Mouse (Mus musculus) forebrain, embryonic 12.5 days (tissue): ENCODE results near the gene Kmt5a. TPM values are rescaled to one million over a fixed set of nuclear protein-coding genes. Genes with fewer than 3 reads are reported as not detected.

Experiments
- ATAC-seq: fragments of 200-750 bp; cut with Nextera tagmentation; 2 replicates; pipeline ENCODE4 v1.8.0; 2017; ENCODE audit warnings: moderate TSS enrichment; ENCODE audit not compliant: low FRiP score
- H3K27ac ChIP-seq: fragments of 300-500 bp; sonication (generic); 2 replicates; pipeline ENCODE4 v1.5.1; 2016; ENCODE audit warnings: mild to moderate bottlenecking
- H3K27me3 ChIP-seq: fragments of 300-500 bp; sonication (generic); 2 replicates; pipeline ENCODE4 v1.6.1; 2016; ENCODE audit warnings: mild to moderate bottlenecking
- H3K36me3 ChIP-seq: fragments of 300-500 bp; sonication (generic); replicated peaks from 2 replicates; pipeline ENCODE4 v1.6.1; 2016; ENCODE audit warnings: mild to moderate bottlenecking
- H3K4me1 ChIP-seq: fragments of 300-500 bp; sonication (generic); 2 replicates; pipeline ENCODE4 v1.6.1; 2016
- H3K4me2 ChIP-seq: fragments of 300-500 bp; sonication (generic); 2 replicates; pipeline ENCODE4 v1.6.1; 2016; ENCODE audit warnings: mild to moderate bottlenecking, moderate library complexity
- H3K4me3 ChIP-seq: fragments of 300-500 bp; sonication (generic); replicated peaks from 2 replicates; pipeline ENCODE4 v1.5.1; 2016; ENCODE audit warnings: mild to moderate bottlenecking
- H3K9ac ChIP-seq: fragments of 300-500 bp; sonication (generic); 2 replicates; pipeline ENCODE4 v1.6.1; 2016; ENCODE audit warnings: mild to moderate bottlenecking
- H3K9me3 ChIP-seq: fragments of 300-500 bp; sonication (generic); 2 replicates; pipeline ENCODE4 v1.6.1; 2016
- WGBS: fragments of 180-500 bp; shearing (Covaris S2); methylation state at CpG from one replicate; pipeline ENCODE4 v1.1.7; 2016; 5-methylcytosine and 5-hydroxymethylcytosine counted together
- polyA plus RNA-seq: library from polyadenylated mRNA; unstranded; fragments of >200 nt; fragmentation: Nextera tagmentation; extraction: Ambion mirVana; gene quantifications from 2 replicates; pipeline ENCODE4 v1.2.1, GENCODE M21; 2016

The Kmt5a gene
- polyA plus RNA-seq, 1 experiment from 2014 or later: 59.7 TPM

GRCm38 (mm10) chr5:124469486-124469885 is 29.8 kb downstream of the Kmt5a start:
- H3K4me3 ChIP-seq: no peak overlapping the region
- no peak overlapping the region for H3K27ac ChIP-seq
- no peaks in the 10 kb centered on the region for H3K4me1 ChIP-seq
- no peaks in the 10 kb centered on the region for H3K9me3 ChIP-seq
- 94% methylated on average over 6 of the region's 6 CpGs for WGBS
- ATAC-seq: no peak
- H3K9ac ChIP-seq: no peak overlapping the region
- no peak overlapping the region for H3K4me2 ChIP-seq
- no peaks in the 10 kb centered on the region for H3K27me3 ChIP-seq
- peaks cover 22% of the 10 kb centered on the region; the same call in 1 of the 2 replicates for H3K36me3 ChIP-seq

DNA sequence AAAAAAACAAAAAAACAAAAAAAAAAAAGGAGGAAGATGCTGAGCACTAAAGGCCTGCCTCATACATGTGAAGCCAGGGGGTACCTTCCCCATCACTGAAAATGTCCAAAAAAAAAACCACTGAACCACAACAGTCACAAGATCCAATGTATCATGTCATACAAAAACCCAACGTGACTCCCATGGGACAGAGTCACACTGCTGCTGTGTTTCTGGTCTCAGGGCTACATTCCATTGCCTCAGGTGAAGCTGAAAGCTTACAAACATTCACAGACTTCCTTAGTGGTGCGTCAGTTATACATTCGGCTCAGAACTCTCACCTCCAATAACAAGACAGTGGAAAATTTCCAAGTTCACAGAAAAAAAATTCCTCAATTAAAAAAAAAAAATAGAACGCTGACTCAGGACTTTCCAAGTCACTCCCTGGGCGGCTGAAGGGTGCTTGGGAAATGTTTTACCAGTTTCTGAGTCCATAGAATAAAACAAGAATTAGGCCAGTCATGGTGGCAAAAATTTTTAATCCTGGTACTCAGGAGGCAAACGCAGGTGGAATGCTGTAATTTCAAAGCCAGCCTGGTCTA is 31.0 kb downstream of the Kmt5a start:
- H3K27ac ChIP-seq: no peak overlapping the region
- no peak overlapping the region for H3K4me2 ChIP-seq
- H3K9ac ChIP-seq: no peak overlapping the region
- peaks cover 3% of the 10 kb centered on the region for H3K4me1 ChIP-seq
- H3K4me3 ChIP-seq: no peak overlapping the region
- no peak for ATAC-seq
- WGBS: 84% methylated on average over 6 of the region's 6 CpGs
- no peaks in the 10 kb centered on the region for H3K27me3 ChIP-seq
- H3K36me3 ChIP-seq: peaks cover 22% of the 10 kb centered on the region; the same call in 1 of the 2 replicates
- no peaks in the 10 kb centered on the region for H3K9me3 ChIP-seq

- no peaks in the 10 kb centered on the region for H3K27me3 ChIP-seq
- WGBS: 77% methylated on average over 1 of the region's 1 CpGs
- H3K4me2 ChIP-seq: no peak overlapping the region; the same call in 1 of the 2 replicates
- no peaks in the 10 kb centered on the region for H3K36me3 ChIP-seq
- H3K9me3 ChIP-seq: no peaks in the 10 kb centered on the region
- no peak for ATAC-seq
- H3K4me1 ChIP-seq: peaks cover 30% of the 10 kb centered on the region
- H3K4me3 ChIP-seq: no peak overlapping the region
- no peak overlapping the region for H3K9ac ChIP-seq
- peak overlapping the region; percentile 63; the same call in 1 of the 2 replicates for H3K27ac ChIP-seq
Observed at GRCm38 (mm10) chr5:124478873-124479204, 39.1 kb downstream of the Kmt5a start.

GRCm38 (mm10) chr5:124480119-124480518 is 40.4 kb downstream of the Kmt5a start:
- peaks cover 43% of the 10 kb centered on the region for H3K4me1 ChIP-seq
- no peak for ATAC-seq
- no peaks in the 10 kb centered on the region for H3K9me3 ChIP-seq
- WGBS: 81% methylated on average over 4 of the region's 4 CpGs
- no peak overlapping the region for H3K4me2 ChIP-seq
- H3K9ac ChIP-seq: no peak overlapping the region
- no peak overlapping the region for H3K27ac ChIP-seq
- H3K4me3 ChIP-seq: no peak overlapping the region
- no peaks in the 10 kb centered on the region for H3K27me3 ChIP-seq
- no peaks in the 10 kb centered on the region for H3K36me3 ChIP-seq

GRCm38 (mm10) chr5:124481714-124482113 is 42.0 kb downstream of the Kmt5a start:
- no peak overlapping the region for H3K27ac ChIP-seq
- 88% methylated on average over 4 of the region's 4 CpGs for WGBS
- peaks cover 35% of the 10 kb centered on the region for H3K4me1 ChIP-seq
- no peaks in the 10 kb centered on the region for H3K27me3 ChIP-seq
- H3K4me2 ChIP-seq: no peak overlapping the region
- no peak overlapping the region for H3K4me3 ChIP-seq
- no peaks in the 10 kb centered on the region for H3K36me3 ChIP-seq
- no peaks in the 10 kb centered on the region for H3K9me3 ChIP-seq
- no peak for ATAC-seq
- no peak overlapping the region for H3K9ac ChIP-seq

- Histone ChIP-seq H3K4me1 (peaks cover 30% of the 10 kb centered on the region), H3K27ac (peak overlapping the region; percentile 99), H3K9me3 (no peaks in the 10 kb centered on the region), H3K27me3 (no peaks in the 10 kb centered on the region), H3K4me3 (peak overlapping the region; percentile 67), H3K36me3 (no peaks in the 10 kb centered on the region), H3K4me2 (peak overlapping the region; percentile 70), H3K9ac (peak overlapping the region; percentile 89)
- no peak for ATAC-seq
- WGBS: 8% methylated on average over 13 of the region's 13 CpGs
Observed at GRCm38 (mm10) chr5:124482436-124482965, 42.8 kb downstream of the Kmt5a start.

DNA sequence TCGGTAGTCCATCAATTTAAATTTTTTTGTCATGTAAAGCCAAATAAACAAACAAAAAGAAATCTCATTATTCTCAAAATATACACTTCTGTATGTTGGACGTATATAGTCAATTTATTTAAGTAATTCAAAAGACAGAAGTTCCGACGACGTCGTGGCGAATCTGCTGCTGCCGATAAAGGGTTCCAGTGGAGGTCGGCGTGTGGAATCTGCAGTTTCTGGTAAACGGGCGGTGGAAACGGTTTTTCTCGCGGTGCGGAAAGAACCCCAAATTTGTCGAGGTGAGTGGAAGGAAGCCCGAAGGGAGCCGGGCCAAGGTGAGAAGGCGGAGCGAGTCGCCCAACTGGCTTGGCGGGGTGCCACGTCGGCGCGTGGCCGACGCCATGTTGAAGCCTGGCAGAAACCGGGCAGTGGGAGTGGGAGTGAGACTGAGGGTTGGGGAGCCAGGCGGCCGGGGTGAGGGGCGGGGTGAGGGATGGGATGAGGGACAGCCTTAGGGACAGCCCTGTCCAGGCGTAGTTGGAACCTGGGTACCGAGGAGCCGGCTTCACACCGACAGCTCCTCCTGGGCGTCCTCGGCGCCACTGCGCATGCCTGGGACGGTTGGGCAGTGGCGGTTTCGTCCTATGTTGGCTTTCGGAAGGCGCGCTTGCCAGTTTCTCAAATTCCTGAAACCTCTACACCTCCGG is 43.4 kb downstream of the Kmt5a start, which contains the start of gene Snrnp35:
TSS of gene Snrnp35 (plus strand) at position 169 of the 689 bp plus-strand sequence.
- Histone ChIP-seq H3K27ac (peak within 1 kb of the TSS; percentile 99), H3K36me3 (no peaks in the 10 kb centered on the region), H3K9me3 (no peaks in the 10 kb centered on the region), H3K9ac (peak within 1 kb of the TSS; percentile 89), H3K27me3 (no peaks in the 10 kb centered on the region), H3K4me2 (peak within 1 kb of the TSS; percentile 70), H3K4me1 (peaks cover 25% of the 10 kb centered on the region), H3K4me3 (peak within 1 kb of the TSS; percentile 67)
- WGBS: under 1% methylated on average over 48 of the region's 48 CpGs
- peak; percentile 92 for ATAC-seq

DNA sequence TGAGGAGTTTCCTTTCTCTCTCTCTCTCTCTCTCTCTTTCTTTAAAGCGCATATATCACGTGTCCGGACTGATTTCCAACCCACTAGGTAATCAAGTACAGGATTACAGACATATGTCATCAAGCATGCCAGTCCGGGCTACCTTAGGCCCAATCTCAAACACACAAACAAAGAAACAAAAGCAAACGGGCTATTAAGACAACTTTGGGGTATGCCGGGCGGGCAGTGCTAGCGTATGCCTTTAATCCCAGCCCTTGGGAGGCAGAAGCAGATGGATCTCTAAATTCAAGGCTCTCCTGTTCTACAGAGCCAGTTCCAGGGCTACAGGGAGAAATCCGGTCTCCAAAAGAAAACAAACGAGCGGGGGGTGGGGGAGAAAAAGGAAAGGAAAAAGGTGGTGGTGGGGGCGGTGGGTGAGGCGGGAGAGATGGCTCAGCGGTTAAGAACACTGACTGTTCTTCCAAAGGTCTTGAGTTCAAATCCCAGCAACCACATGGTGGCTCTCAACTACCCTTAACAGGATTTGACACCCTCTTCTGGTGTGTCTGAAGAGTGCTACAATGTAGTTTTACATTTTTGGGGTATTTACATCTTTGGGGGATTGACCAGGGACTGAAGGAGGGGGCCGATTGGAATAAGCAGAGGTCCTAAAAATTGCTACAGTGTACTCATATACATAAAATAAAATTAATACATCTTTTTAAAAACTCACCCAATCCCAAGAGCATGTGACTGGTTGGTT is 44.1 kb downstream of the Kmt5a start:
- Histone ChIP-seq H3K27ac (peak overlapping the region; percentile 99), H3K27me3 (no peaks in the 10 kb centered on the region), H3K4me1 (peaks cover 20% of the 10 kb centered on the region), H3K9ac (peak overlapping the region; percentile 89), H3K9me3 (no peaks in the 10 kb centered on the region), H3K36me3 (peaks cover 2% of the 10 kb centered on the region), H3K4me3 (peak overlapping the region; percentile 67), H3K4me2 (peak overlapping the region; percentile 70)
- WGBS: 8% methylated on average over 15 of the region's 15 CpGs
- peak; percentile 53 for ATAC-seq

DNA sequence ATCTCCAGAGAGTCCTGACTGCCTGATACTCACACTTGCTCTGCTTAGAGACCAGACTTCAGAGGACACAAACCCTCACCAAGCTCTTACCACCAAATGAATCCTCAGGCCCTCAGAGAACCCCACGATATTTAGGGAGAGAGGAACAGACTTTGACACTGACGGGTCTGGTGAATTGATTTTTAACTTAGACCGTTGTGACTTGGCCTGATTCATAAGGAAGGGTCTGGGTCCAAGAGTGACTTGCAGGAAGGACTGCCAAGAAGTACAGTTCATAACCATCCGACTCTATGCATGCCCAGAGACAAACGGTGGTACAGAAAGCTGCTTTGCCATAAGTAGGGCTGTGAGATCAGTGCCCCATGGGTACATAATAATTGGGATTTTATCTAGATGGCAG is 45.9 kb downstream of the Kmt5a start:
- no peak overlapping the region for H3K4me3 ChIP-seq
- no peak for ATAC-seq
- no peaks in the 10 kb centered on the region for H3K27me3 ChIP-seq
- H3K4me1 ChIP-seq: peaks cover 19% of the 10 kb centered on the region
- H3K9ac ChIP-seq: no peak overlapping the region
- H3K4me2 ChIP-seq: no peak overlapping the region
- no peaks in the 10 kb centered on the region for H3K9me3 ChIP-seq
- WGBS: 96% methylated on average over 5 of the region's 5 CpGs
- peaks cover 13% of the 10 kb centered on the region for H3K36me3 ChIP-seq
- H3K27ac ChIP-seq: no peak overlapping the region

GRCm38 (mm10) chr5:124488885-124489284 is 49.2 kb downstream of the Kmt5a start:
- Histone ChIP-seq H3K9me3 (no peaks in the 10 kb centered on the region), H3K9ac (no peak overlapping the region), H3K36me3 (peaks cover 45% of the 10 kb centered on the region), H3K4me3 (no peak overlapping the region), H3K4me2 (no peak overlapping the region), H3K27me3 (no peaks in the 10 kb centered on the region), H3K4me1 (peaks cover 12% of the 10 kb centered on the region), H3K27ac (no peak overlapping the region)
- 96% methylated on average over 3 of the region's 3 CpGs for WGBS
- ATAC-seq: no peak

- H3K4me2 ChIP-seq: no peak overlapping the region
- H3K9me3 ChIP-seq: no peaks in the 10 kb centered on the region
Observed at GRCm38 (mm10) chr5:124491732-124492131, 52.0 kb downstream of the Kmt5a start.

GRCm38 (mm10) chr5:124492618-124493017 is 52.9 kb downstream of the Kmt5a start:
- Histone ChIP-seq H3K36me3 (peaks cover 74% of the 10 kb centered on the region), H3K9me3 (no peaks in the 10 kb centered on the region), H3K9ac (no peak overlapping the region), H3K4me1 (peaks cover 8% of the 10 kb centered on the region; the same call in 1 of the 2 replicates), H3K4me2 (no peak overlapping the region), H3K27ac (no peak overlapping the region), H3K4me3 (no peak overlapping the region), H3K27me3 (no peaks in the 10 kb centered on the region)
- ATAC-seq: no peak
- 87% methylated on average over 4 of the region's 4 CpGs for whole genome bisulfite sequencing

More at GRCm38 (mm10) chr5:124491732-124492131, 52.0 kb downstream of the Kmt5a start:
- ATAC-seq: no peak
- Histone ChIP-seq H3K27me3 (no peaks in the 10 kb centered on the region), H3K4me1 (peaks cover 8% of the 10 kb centered on the region; the same call in 1 of the 2 replicates), H3K9ac (no peak overlapping the region), H3K4me3 (no peak overlapping the region), H3K36me3 (peaks cover 68% of the 10 kb centered on the region), H3K27ac (no peak overlapping the region)
- WGBS: 63% methylated on average over 4 of the region's 4 CpGs
